Mouse (Mus musculus) adipocyte (in vitro differentiated cells): ENCODE data around the gene Lacc1.

Experiments
- DNase-seq: peaks from one replicate; pipeline ENCODE4 v3.0.0-alpha.2; 2016; ENCODE audit warnings: low spot score

Lacc1 gene

GRCm38 (mm10) chr14:76979569-76979968 lies 57.1 kb downstream of the Lacc1 start:
- no peak for DNase-seq
